ENCODE assay signal across 14 mouse cellular contexts in genomic region chr7:113436312-113436711, GRCm38 (mm10). TPM values are rescaled to one million over a fixed set of nuclear protein-coding genes. Genes with fewer than 3 reads are reported as not detected.
A peak's percentile ranks its signal among the peaks of the same experiment; 100 is the strongest.
DNase-seq lines count a peak whose midpoint lies in the region; ATAC-seq lines count a peak whose summit lies in the region.
"Had no signal": no experiment of that assay in that cellular context is flagged by ENCODE, and none has a peak within 500 bp of the region (broad histone marks: within the 10 kb centered on the region; RNA-seq: fewer than 3 reads in every experiment).

No protein-coding gene starts in this region.

- peak; percentile 89 for ATAC-seq in common myeloid progenitor, adult 5-6 weeks (replicated peaks; ENCODE audit: low read depth, poor library complexity, severe bottlenecking)

- peak; percentile 14 for DNase-seq in ovary, adult 18-20 months (ENCODE audit: low spot score)
- no peak for DNase-seq in ovary, postnatal 10 days (ENCODE audit: low spot score)
- peak; percentile 81 for DNase-seq in lung, postnatal 36 days
- peak; percentile 21 for DNase-seq in urinary bladder, postnatal 25 days (ENCODE audit: low spot score)
- no peak for DNase-seq in yolk sac, embryonic 10.5 days (ENCODE audit: low spot score)
- no peak for DNase-seq in cerebellum, adult 8-10 months
- no peak for DNase-seq in cerebellum, postnatal 25 days
- DNase-seq: adrenal gland, postnatal 25 days; gastrocnemius, postnatal 10 days; kidney, postnatal 25 days; left cerebral cortex, postnatal 4 days; right cerebral cortex, postnatal 25 days had no signal

RNA-seq across cellular contexts. Expression of gene Pth, which starts 47.9 kb away (rescaled TPM):
- not detected in 2 replicates for total RNA-seq in common myeloid progenitor, adult 5-6 weeks (2017)
- total RNA-seq: adrenal gland, postnatal 25 days; gastrocnemius, postnatal 10 days; layer of hippocampus, postnatal 10 days; left cerebral cortex, postnatal 4 days had no signal

Comparison
In these comparisons a context has a peak if more than half of its experiments do, and no peak if none do; other contexts are left out.
1. DNase-seq: peak in ovary, adult 18-20 months (single experiment), lung, postnatal 36 days (single experiment) and urinary bladder, postnatal 25 days (single experiment); none in ovary, postnatal 10 days (single experiment), yolk sac, embryonic 10.5 days (single experiment), cerebellum, adult 8-10 months (single experiment) and cerebellum, postnatal 25 days (0 of 2).